Mouse (Mus musculus): ENCODE measurements at regions not wholly inside any gene's neighbourhood (a gene's known extent, or its start where the extent isn't known, plus 50 kb on each side); places are given as distances from the start of the nearest gene placed in this dataset.

- dilution Hi-C loops (cut with MboI; ENCODE audit: extremely low pct_ligation_motif_present, extremely low pct_unique_long_range_greater_than_20kb, low sequenced_read_pairs) = no loop called here
These were observed 432.0 kb upstream of the Epha5 start for GRCm38 (mm10) chr5:84849175-84849574.

GRCm38 (mm10) chr5:84848765-84849164 lies 431.6 kb upstream of the Epha5 start:
- Histone ChIP-seq H3K9ac (ENCODE audit: insufficient read depth, low read depth) (no peak overlapping the region), H3K4me1 (ENCODE audit: control insufficient read depth in 1 of 2, insufficient read depth in 2 of 2) (no peaks in the 10 kb centered on the region), H3K4me3 (replicated peaks in 1 of 3; ENCODE audit: low read depth in 2 of 3, low read length in 2 of 3, poor library complexity in 1 of 3) (no peak overlapping the region), H3K27ac (ENCODE audit: insufficient read depth, low read depth) (no peak overlapping the region), H3K36me3 (replicated peaks in 1 of 2; ENCODE audit: control insufficient read depth in 1 of 2, insufficient read depth in 1 of 2, low read length in 1 of 2) (no peaks in the 10 kb centered on the region), H3K9me3 (replicated peaks; ENCODE audit: low read length) (peaks cover 19% of the 10 kb centered on the region), H3K4me2 (ENCODE audit: insufficient read depth, low read depth, poor library complexity, severe bottlenecking) (no peak overlapping the region), H3K27me3 (replicated peaks) (no peaks in the 10 kb centered on the region), H3K79me2 (replicated peaks; ENCODE audit: control insufficient read depth, extremely low read depth, insufficient read depth, poor library complexity, severe bottlenecking) (no peaks in the 10 kb centered on the region)
- dilution Hi-C loops (cut with MboI; ENCODE audit: extremely low pct_ligation_motif_present, extremely low pct_unique_long_range_greater_than_20kb, low sequenced_read_pairs) (no loop called here), in situ Hi-C loops (cut with MboI; ENCODE audit: low pct_ligation_motif_present, low pct_unique_long_range_greater_than_20kb, low sequenced_read_pairs) (no loop called here)
- no peak for DNase-seq (ENCODE audit: extremely low read depth)
- TF ChIP-seq JUND (conservative IDR thresholded peaks at IDR 0.05; ENCODE audit: low read depth, low read length) (no peak), ELF1 (IDR thresholded peaks at IDR 0.05; ENCODE audit: low read depth, low read length) (no peak), NRF1 (IDR thresholded peaks at IDR 0.05; ENCODE audit: low read depth, low read length) (no peak), NELFE (IDR thresholded peaks at IDR 0.05; ENCODE audit: low read depth, low read length) (no peak), SIN3A (IDR thresholded peaks at IDR 0.05; ENCODE audit: low read length) (no peak), ZKSCAN1 (IDR thresholded peaks at IDR 0.05; ENCODE audit: borderline replicate concordance, low read depth, low read length) (no peak), TBP (conservative IDR thresholded peaks at IDR 0.05; ENCODE audit: low read depth, low read length) (no peak), IRF4 (IDR thresholded peaks at IDR 0.05; ENCODE audit: low read depth, low read length) (no peak), EP300 (IDR thresholded peaks at IDR 0.05; ENCODE audit: low read length) (no peak), POLR2A (IDR thresholded peaks at IDR 0.05; ENCODE audit: low read depth, low read length) (no peak), ETS1 (conservative IDR thresholded peaks at IDR 0.05; ENCODE audit: low read depth, low read length) (no peak), SMC3 (IDR thresholded peaks at IDR 0.05; ENCODE audit: low read depth, low read length) (no peak), PAX5 (IDR thresholded peaks at IDR 0.05; ENCODE audit: low read length) (no peak), POLR2AphosphoS2 (IDR thresholded peaks at IDR 0.05; ENCODE audit: low read depth, low read length) (no peak), MAX (IDR thresholded peaks at IDR 0.05; ENCODE audit: low read length) (no peak)

More at GRCm38 (mm10) chr5:84849175-84849574, 432.0 kb upstream of the Epha5 start:
- no peak overlapping the region for H3K4me2 ChIP-seq (ENCODE audit: insufficient read depth, low read depth, poor library complexity, severe bottlenecking)
- no peak for TF ChIP-seq ELF1 (IDR thresholded peaks at IDR 0.05; ENCODE audit: low read depth, low read length)
- no peak for TF ChIP-seq NELFE (IDR thresholded peaks at IDR 0.05; ENCODE audit: low read depth, low read length)
- no peak for TF ChIP-seq POLR2A (IDR thresholded peaks at IDR 0.05; ENCODE audit: low read depth, low read length)
- no peak for TF ChIP-seq IRF4 (IDR thresholded peaks at IDR 0.05; ENCODE audit: low read depth, low read length)
- no peak for TF ChIP-seq MYC (IDR thresholded peaks at IDR 0.05; ENCODE audit: low read depth, low read length)
- no peak for TF ChIP-seq ETS1 (conservative IDR thresholded peaks at IDR 0.05; ENCODE audit: low read depth, low read length)
- TF ChIP-seq TCF12 (IDR thresholded peaks at IDR 0.05; ENCODE audit: low read depth, low read length) = no peak
- TF ChIP-seq JUND (conservative IDR thresholded peaks at IDR 0.05; ENCODE audit: low read depth, low read length) = no peak
- no peak overlapping the region for H3K27ac ChIP-seq (ENCODE audit: insufficient read depth, low read depth)
- no peak overlapping the region for H3K9ac ChIP-seq (ENCODE audit: insufficient read depth, low read depth)
- H3K9me3 ChIP-seq (replicated peaks; ENCODE audit: low read length) = peaks cover 19% of the 10 kb centered on the region
- no peaks in the 10 kb centered on the region for H3K36me3 ChIP-seq (replicated peaks in 1 of 2; ENCODE audit: control insufficient read depth in 1 of 2, insufficient read depth in 1 of 2, low read length in 1 of 2)
- no peak for DNase-seq (ENCODE audit: extremely low read depth)
- no peak overlapping the region for H3K4me3 ChIP-seq (replicated peaks in 1 of 3; ENCODE audit: low read depth in 2 of 3, low read length in 2 of 3, poor library complexity in 1 of 3)
- in situ Hi-C loops (cut with MboI; ENCODE audit: low pct_ligation_motif_present, low pct_unique_long_range_greater_than_20kb, low sequenced_read_pairs) = no loop called here
- H3K79me2 ChIP-seq (replicated peaks; ENCODE audit: control insufficient read depth, extremely low read depth, insufficient read depth, poor library complexity, severe bottlenecking) = no peaks in the 10 kb centered on the region
- H3K4me1 ChIP-seq (ENCODE audit: control insufficient read depth in 1 of 2, insufficient read depth in 2 of 2) = no peaks in the 10 kb centered on the region
- H3K27me3 ChIP-seq (replicated peaks) = no peaks in the 10 kb centered on the region

All from CH12.LX (cell line).